19 mouse cellular contexts compared by ENCODE assay signal in genomic region chr16:9882420-9882819, GRCm38 (mm10).
A peak's percentile ranks its signal among the peaks of the same experiment; 100 is the strongest.
DNase-seq lines count a peak whose midpoint lies in the region.
"Had no signal": no experiment of that assay in that cellular context is flagged by ENCODE, and none has a peak within 500 bp of the region (broad histone marks: within the 10 kb centered on the region; RNA-seq: fewer than 3 reads in every experiment).

No protein-coding gene starts in this region.

- intact Hi-C loops in left cerebral cortex, postnatal 25 days (cut with DNase I), result loop anchor here (2.0 kb wide), 1 partner anchor 60 kb away; no protein-coding TSS in a partner anchor

- DNase-seq in layer of hippocampus, adult 9-11 months, result peak; percentile 34
- no peak for DNase-seq in layer of hippocampus, postnatal 36 days
- peak; percentile 35 for DNase-seq in right cerebral cortex, adult 18-20 months
- DNase-seq in right cerebral cortex, postnatal 14 days, result no peak
- peak; percentile 41 to 87 for DNase-seq in left cerebral cortex, postnatal 25 days (ENCODE audit: low spot score in 2 of 2)
- peak; percentile 54 for DNase-seq in right cerebral cortex, postnatal 25 days
- no peak for DNase-seq in lung, postnatal 10 days
- DNase-seq in adrenal gland, postnatal 14 days, result no peak
- DNase-seq: adrenal gland, adult 2 months; adrenal gland, postnatal 25 days; cerebellum, adult 18-20 months; cerebellum, adult 9-10 months; cerebellum, postnatal 14 days; forebrain, postnatal 0 days; gastrocnemius, postnatal 10 days; gastrocnemius, postnatal 36 days; heart, adult 2 months; heart, postnatal 14 days; heart, postnatal 4 days had no signal

Comparison
In these comparisons a context has a peak if more than half of its experiments do, and no peak if none do; other contexts are left out.
1. DNase-seq: peak in layer of hippocampus, adult 9-11 months (single experiment), right cerebral cortex, adult 18-20 months (single experiment), left cerebral cortex, postnatal 25 days (2 of 2) and right cerebral cortex, postnatal 25 days (single experiment); none in layer of hippocampus, postnatal 36 days (0 of 2), right cerebral cortex, postnatal 14 days (single experiment), lung, postnatal 10 days (single experiment) and adrenal gland, postnatal 14 days (single experiment).